Mouse (Mus musculus): ENCODE results near the gene Cd28.

Gene Cd28

GRCm38 (mm10) chr1:60750201-60750765 is 33.7 kb downstream of the Cd28 start:
- DNase-seq (ENCODE audit: low spot score in 2 of 2), result no peak

DNA sequence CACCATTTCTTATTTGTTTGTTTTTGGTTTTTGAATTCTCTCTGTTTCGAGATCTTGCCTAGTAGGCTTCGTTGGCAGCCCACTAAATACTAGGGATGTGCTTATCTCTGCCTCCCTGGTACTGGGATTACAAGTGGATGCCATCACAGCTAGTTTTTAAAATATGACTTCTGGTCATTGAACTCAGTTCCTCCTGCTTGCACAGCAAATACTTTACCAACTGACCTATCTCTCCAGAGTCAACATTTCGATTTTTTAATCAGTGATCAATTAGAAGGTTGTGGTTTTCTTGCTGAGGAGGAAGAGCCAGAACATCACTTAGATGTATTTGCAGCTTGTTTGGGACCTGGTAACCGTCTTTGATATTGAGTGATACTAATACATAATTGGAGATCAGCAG is 34.4 kb downstream of the Cd28 start:
- no peak for DNase-seq (ENCODE audit: low spot score in 2 of 2)

GRCm38 (mm10) chr1:60752986-60753385 is 36.4 kb downstream of the Cd28 start:
- no peak for DNase-seq (ENCODE audit: low spot score in 2 of 2)

DNA sequence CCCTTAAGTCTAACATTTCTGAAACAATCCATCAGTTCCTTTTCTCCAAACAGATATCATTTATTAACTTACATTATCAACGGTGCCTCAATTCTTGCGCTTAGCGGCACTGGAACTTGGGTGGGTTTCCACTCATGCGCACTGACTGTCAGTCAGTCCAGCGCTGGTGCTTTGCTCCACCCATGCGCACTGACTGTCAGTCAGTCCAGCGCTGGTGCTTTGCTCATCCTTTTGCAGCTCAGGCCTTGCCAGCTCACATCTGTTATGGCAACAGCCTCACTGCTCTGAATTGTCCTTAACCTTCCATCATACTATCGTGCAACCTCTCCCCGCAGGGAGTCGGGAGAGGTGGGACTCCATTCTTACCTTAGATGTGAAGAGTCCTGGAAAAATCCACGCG is 37.4 kb downstream of the Cd28 start:
- DNase-seq (ENCODE audit: low spot score in 2 of 2), result no peak

GRCm38 (mm10) chr1:60755391-60756243 is 39.0 kb downstream of the Cd28 start:
- no peak for DNase-seq (ENCODE audit: low spot score in 2 of 2)

GRCm38 (mm10) chr1:60757631-60758030 is 41.0 kb downstream of the Cd28 start:
- no peak for DNase-seq (ENCODE audit: low spot score in 2 of 2)

DNA sequence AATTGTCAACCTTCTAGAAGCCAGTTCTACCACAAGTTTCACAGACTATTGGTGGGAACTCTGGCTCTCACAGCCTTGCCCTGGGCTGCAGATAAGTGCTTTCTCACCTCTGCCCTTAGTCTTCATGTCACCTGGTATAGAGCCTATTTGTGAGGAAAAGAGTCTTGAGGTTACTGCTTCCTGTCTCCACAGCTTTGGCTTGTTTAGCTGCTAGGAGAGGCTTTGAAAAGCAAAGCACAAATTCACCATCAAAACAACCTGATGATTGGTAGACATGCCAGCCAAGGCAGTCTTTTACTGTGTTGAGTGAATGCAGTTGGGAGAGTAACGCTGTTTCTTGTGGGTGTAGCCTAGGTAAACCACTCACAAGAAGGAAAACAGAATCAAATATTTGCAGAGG is 41.6 kb downstream of the Cd28 start:
- no peak for DNase-seq (ENCODE audit: low spot score in 2 of 2)

GRCm38 (mm10) chr1:60759563-60760335 is 43.1 kb downstream of the Cd28 start:
- no peak for DNase-seq (ENCODE audit: low spot score in 2 of 2)

- no peak for DNase-seq (ENCODE audit: low spot score in 2 of 2)
Measured at GRCm38 (mm10) chr1:60760475-60760874, 43.9 kb downstream of the Cd28 start.

GRCm38 (mm10) chr1:60761528-60762171 is 45.0 kb downstream of the Cd28 start:
- no peak for DNase-seq (ENCODE audit: low spot score in 2 of 2)

- no peak for DNase-seq (ENCODE audit: low spot score in 2 of 2)
Measured at GRCm38 (mm10) chr1:60762451-60762850, 45.9 kb downstream of the Cd28 start.

DNA sequence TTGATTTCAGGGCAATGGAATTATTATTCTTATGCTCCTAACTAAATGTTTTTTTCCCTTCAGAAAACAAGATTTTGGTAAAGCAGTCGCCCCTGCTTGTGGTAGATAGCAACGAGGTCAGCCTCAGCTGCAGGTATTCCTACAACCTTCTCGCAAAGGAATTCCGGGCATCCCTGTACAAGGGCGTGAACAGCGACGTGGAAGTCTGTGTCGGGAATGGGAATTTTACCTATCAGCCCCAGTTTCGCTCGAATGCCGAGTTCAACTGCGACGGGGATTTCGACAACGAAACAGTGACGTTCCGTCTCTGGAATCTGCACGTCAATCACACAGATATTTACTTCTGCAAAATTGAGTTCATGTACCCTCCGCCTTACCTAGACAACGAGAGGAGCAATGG is 46.3 kb downstream of the Cd28 start:
- no peak for DNase-seq (ENCODE audit: low spot score in 2 of 2)

GRCm38 (mm10) chr1:60771771-60772170 is 55.2 kb downstream of the Cd28 start:
- no peak for DNase-seq (ENCODE audit: low spot score in 2 of 2)

DNA sequence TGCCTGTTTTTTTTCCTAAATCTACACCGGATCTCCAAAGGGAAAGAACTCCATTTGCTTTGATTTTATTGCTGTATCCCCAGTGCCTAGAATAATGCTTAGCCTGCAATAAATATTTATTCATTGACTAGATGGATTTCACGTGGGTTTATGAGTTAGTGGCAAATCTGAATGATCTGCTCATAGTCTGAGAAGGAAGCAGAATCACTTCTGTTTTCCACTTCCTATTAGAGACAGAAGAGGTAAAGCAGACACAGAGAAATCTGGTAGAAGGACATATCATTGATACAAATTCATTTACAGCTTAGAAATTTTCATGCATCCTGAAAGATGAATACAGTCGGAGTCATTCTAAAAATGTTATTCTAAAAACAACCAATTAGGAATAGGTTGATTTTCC is 56.6 kb downstream of the Cd28 start:
- no peak for DNase-seq (ENCODE audit: low spot score in 2 of 2)

- no peak for DNase-seq (ENCODE audit: low spot score in 2 of 2)
Measured at GRCm38 (mm10) chr1:60776166-60776565, 59.6 kb downstream of the Cd28 start.

DNA sequence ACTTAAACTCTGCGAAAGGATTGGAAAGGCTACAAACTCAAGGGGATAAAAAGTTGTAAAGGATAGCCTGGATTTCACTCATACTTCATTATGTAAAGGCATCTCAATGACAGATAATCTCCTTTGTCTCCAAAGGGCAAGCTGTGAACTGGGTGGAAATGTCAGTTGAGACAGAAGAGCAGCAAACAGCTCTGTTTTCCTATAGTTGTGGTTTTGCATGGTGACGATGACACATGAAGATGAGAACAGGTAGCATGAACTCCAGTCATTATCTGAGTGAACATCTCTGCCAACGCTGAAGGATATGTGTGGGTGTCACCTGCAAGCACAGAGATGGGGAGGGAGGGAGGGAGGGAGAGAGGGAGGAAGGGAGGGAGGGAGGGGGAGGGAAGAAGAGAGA is 60.3 kb downstream of the Cd28 start:
- DNase-seq (ENCODE audit: low spot score in 2 of 2), result no peak

DNA sequence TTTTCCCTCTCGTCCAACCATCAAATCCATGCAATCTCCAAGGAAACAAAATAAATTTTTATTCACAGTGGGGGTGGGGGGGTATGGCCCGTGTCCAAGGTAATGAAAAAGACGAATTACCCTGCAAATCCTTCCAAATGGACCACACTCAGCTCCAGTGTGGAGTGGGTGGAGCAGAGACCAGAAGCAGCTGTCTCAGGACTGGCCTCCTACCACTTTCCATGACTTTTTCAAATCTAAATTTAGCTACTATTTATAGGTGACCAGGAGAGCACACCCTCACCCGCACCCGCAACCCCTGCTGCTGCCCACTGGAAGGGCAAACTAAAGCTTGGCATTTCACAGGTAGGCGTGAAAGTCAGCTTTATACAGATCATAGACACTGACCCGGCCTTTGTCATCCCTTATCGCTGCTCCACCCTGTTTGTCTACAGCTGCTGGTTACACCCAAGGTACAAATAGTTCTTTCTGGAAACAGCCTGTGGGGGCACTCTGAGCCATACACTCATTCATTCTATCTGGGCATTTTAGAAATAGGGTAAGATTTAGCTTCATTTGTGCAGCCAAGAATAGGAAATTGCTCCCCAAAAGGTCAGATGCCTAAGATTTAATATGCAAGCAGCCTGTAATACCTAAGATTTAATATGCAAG is 62.0 kb downstream of the Cd28 start:
- peak; percentile 18 to 60 for DNase-seq (ENCODE audit: low spot score in 2 of 2)

DNA sequence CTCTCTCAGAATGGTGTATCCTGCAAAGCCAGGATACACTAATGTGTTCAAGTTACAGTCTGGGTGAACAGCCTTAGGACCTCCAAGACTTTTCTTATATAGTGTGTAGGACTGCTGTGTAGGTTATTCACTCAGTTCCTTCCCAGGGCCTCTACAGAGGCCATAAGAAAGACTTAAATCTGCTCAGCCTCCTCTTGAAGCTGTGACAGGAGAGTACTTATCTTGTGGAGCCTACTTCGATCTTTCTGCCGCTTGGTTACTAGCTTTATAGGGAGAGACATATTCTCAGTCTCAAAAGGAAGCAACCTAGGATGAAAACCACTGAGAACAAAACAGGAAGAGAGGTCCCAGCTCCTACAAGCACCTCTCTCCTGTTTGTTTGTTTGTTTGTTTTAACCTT is 62.6 kb downstream of the Cd28 start:
- no peak for DNase-seq (ENCODE audit: low spot score in 2 of 2)

- no peak for DNase-seq (ENCODE audit: low spot score in 2 of 2)
Measured at GRCm38 (mm10) chr1:60781666-60782065, 65.1 kb downstream of the Cd28 start.

- DNase-seq (ENCODE audit: low spot score in 2 of 2), result no peak
Measured at GRCm38 (mm10) chr1:60793717-60794116, 77.1 kb downstream of the Cd28 start.

- no peak for DNase-seq (ENCODE audit: low spot score in 2 of 2)
Measured at GRCm38 (mm10) chr1:60795677-60796205, 79.1 kb downstream of the Cd28 start.

Measured in urinary bladder, postnatal 4 days (tissue).